Mouse (Mus musculus) stomach, embryonic 16.5 days (tissue): ENCODE data around the gene Fstl4. TPM values are rescaled to one million over a fixed set of nuclear protein-coding genes. Genes with fewer than 3 reads are reported as not detected.
A peak's percentile ranks its signal among the peaks of the same experiment; 100 is the strongest.

Experiments
- ATAC-seq: fragments of 200-750 bp; cut with Nextera tagmentation; 2 replicates; pipeline ENCODE4 v1.8.0; 2017; ENCODE audit warnings: moderate number of reproducible peaks, moderate TSS enrichment; ENCODE audit not compliant: insufficient read depth, low FRiP score
- H3K27ac ChIP-seq: fragments of 300-500 bp; sonication (generic); 2 replicates; pipeline ENCODE4 v1.5.1; 2014; ENCODE audit warnings: low read length
- H3K27me3 ChIP-seq: fragments of 300-500 bp; sonication (generic); 2 replicates; pipeline ENCODE4 v1.6.1; 2014; ENCODE audit warnings: low read length, control low read depth, mixed read lengths; ENCODE audit not compliant: control insufficient read depth, insufficient read depth
- H3K36me3 ChIP-seq: fragments of 300-500 bp; sonication (generic); 2 replicates; pipeline ENCODE4 v1.6.1; 2014; ENCODE audit warnings: low read length; ENCODE audit not compliant: control insufficient read depth, insufficient read depth
- H3K4me1 ChIP-seq: fragments of 300-500 bp; sonication (generic); 2 replicates; pipeline ENCODE4 v1.6.1; 2014; ENCODE audit warnings: low read length, control low read depth, mixed read lengths; ENCODE audit not compliant: control insufficient read depth, insufficient read depth
- H3K4me2 ChIP-seq: fragments of 300-500 bp; sonication (generic); 2 replicates; pipeline ENCODE4 v1.6.1; 2014; ENCODE audit warnings: low read depth, low read length, mixed read lengths
- H3K4me3 ChIP-seq: fragments of 300-500 bp; sonication (generic); replicated peaks from 2 replicates; pipeline ENCODE4 v1.5.1; 2014; ENCODE audit warnings: mild to moderate bottlenecking, low read length
- H3K9ac ChIP-seq: fragments of 300-500 bp; sonication (generic); 2 replicates; pipeline ENCODE4 v1.6.1; 2014; ENCODE audit warnings: low read length
- H3K9me3 ChIP-seq: fragments of 300-500 bp; sonication (generic); replicated peaks from 2 replicates; pipeline ENCODE4 v1.6.1; 2016; ENCODE audit warnings: low read length, control low read depth; ENCODE audit not compliant: control insufficient read depth
- whole genome bisulfite sequencing: fragments of 180-500 bp; shearing (Covaris S2); extraction: QIAGEN DNeasy Blood & Tissue Kit; methylation state at CpG from one replicate; pipeline ENCODE4 v1.1.7; 2014; 5-methylcytosine and 5-hydroxymethylcytosine counted together
- polyA plus RNA-seq: library from polyadenylated mRNA; unstranded; fragments of >200 nt; fragmentation: Nextera tagmentation; extraction: Ambion mirVana; gene quantifications from 2 replicates; pipeline ENCODE4 v1.2.1, GENCODE M21; 2015

Gene Fstl4
- polyA plus RNA-seq, 1 experiment from 2014 or later = 2.1 TPM

- Histone ChIP-seq H3K27me3 (no peaks in the 10 kb centered on the region), H3K4me3 (no peak overlapping the region), H3K9me3 (no peaks in the 10 kb centered on the region), H3K9ac (no peak overlapping the region), H3K36me3 (no peaks in the 10 kb centered on the region), H3K27ac (no peak overlapping the region), H3K4me1 (0 out of 2 replicates have a peak, but pooled peaks cover 4% of the 10 kb centered on the region), H3K4me2 (no peak overlapping the region)
- no peak for ATAC-seq
- 77% methylated on average over 5 of the region's 5 CpGs for WGBS
Measured at GRCm38 (mm10) chr11:53013906-53014305, 249.5 kb downstream of the Fstl4 start.

- H3K4me1 ChIP-seq = no peaks in the 10 kb centered on the region
- no peaks in the 10 kb centered on the region for H3K9me3 ChIP-seq
- peak; percentile 81 for ATAC-seq
- no peak overlapping the region for H3K9ac ChIP-seq
- H3K36me3 ChIP-seq = no peaks in the 10 kb centered on the region
- H3K4me2 ChIP-seq = no peak overlapping the region
- no peaks in the 10 kb centered on the region for H3K27me3 ChIP-seq
- 65% methylated on average over 7 of the region's 7 CpGs for whole genome bisulfite sequencing
- H3K4me3 ChIP-seq = no peak overlapping the region
- H3K27ac ChIP-seq = peak overlapping the region; percentile 60
Measured at GRCm38 (mm10) chr11:53016358-53017021, 252.1 kb downstream of the Fstl4 start.

- H3K27me3 ChIP-seq = no peaks in the 10 kb centered on the region
- 75% methylated on average over 3 of the region's 3 CpGs for WGBS
- H3K9me3 ChIP-seq = no peaks in the 10 kb centered on the region
- no peak for ATAC-seq
- no peak overlapping the region for H3K4me3 ChIP-seq
- no peaks in the 10 kb centered on the region for H3K4me1 ChIP-seq
- H3K36me3 ChIP-seq = no peaks in the 10 kb centered on the region
- H3K27ac ChIP-seq = no peak overlapping the region
- H3K9ac ChIP-seq = no peak overlapping the region
- no peak overlapping the region for H3K4me2 ChIP-seq
Measured at GRCm38 (mm10) chr11:53019509-53019908, 255.1 kb downstream of the Fstl4 start.

GRCm38 (mm10) chr11:53024403-53024802 lies 260.0 kb downstream of the Fstl4 start:
- Histone ChIP-seq H3K4me2 (no peak overlapping the region), H3K4me1 (no peaks in the 10 kb centered on the region)
- 72% methylated on average over 6 of the region's 6 CpGs for WGBS

GRCm38 (mm10) chr11:53025686-53026085 lies 261.3 kb downstream of the Fstl4 start:
- Histone ChIP-seq H3K9me3 (no peaks in the 10 kb centered on the region), H3K9ac (no peak overlapping the region), H3K36me3 (no peaks in the 10 kb centered on the region), H3K4me2 (no peak overlapping the region), H3K4me3 (no peak overlapping the region), H3K27me3 (no peaks in the 10 kb centered on the region), H3K27ac (no peak overlapping the region), H3K4me1 (no peaks in the 10 kb centered on the region)
- ATAC-seq = no peak
- WGBS = 96% methylated on average over 6 of the region's 6 CpGs

More at GRCm38 (mm10) chr11:53024403-53024802, 260.0 kb downstream of the Fstl4 start:
- Histone ChIP-seq H3K4me3 (no peak overlapping the region), H3K36me3 (no peaks in the 10 kb centered on the region), H3K27ac (no peak overlapping the region), H3K9ac (no peak overlapping the region), H3K27me3 (no peaks in the 10 kb centered on the region), H3K9me3 (no peaks in the 10 kb centered on the region)
- no peak for ATAC-seq

- Histone ChIP-seq H3K4me1 (no peaks in the 10 kb centered on the region), H3K9me3 (no peaks in the 10 kb centered on the region), H3K27ac (no peak overlapping the region), H3K4me3 (no peak overlapping the region), H3K9ac (no peak overlapping the region), H3K27me3 (no peaks in the 10 kb centered on the region), H3K36me3 (no peaks in the 10 kb centered on the region), H3K4me2 (no peak overlapping the region)
- WGBS = 78% methylated on average over 7 of the region's 7 CpGs
- no peak for ATAC-seq
Measured at GRCm38 (mm10) chr11:53028421-53029168, 264.2 kb downstream of the Fstl4 start.

- no peak; the same call in 1 of the 2 replicates for ATAC-seq
- Histone ChIP-seq H3K9me3 (no peaks in the 10 kb centered on the region), H3K27me3 (no peaks in the 10 kb centered on the region), H3K36me3 (no peaks in the 10 kb centered on the region), H3K4me3 (no peak overlapping the region), H3K27ac (no peak overlapping the region), H3K9ac (no peak overlapping the region), H3K4me1 (no peaks in the 10 kb centered on the region), H3K4me2 (no peak overlapping the region)
- 76% methylated on average over 4 of the region's 4 CpGs for WGBS
Measured at GRCm38 (mm10) chr11:53031777-53032176, 267.3 kb downstream of the Fstl4 start.

GRCm38 (mm10) chr11:53032336-53032735 lies 267.9 kb downstream of the Fstl4 start:
- Histone ChIP-seq H3K27me3 (no peaks in the 10 kb centered on the region), H3K9me3 (no peaks in the 10 kb centered on the region), H3K9ac (no peak overlapping the region), H3K36me3 (no peaks in the 10 kb centered on the region), H3K27ac (no peak overlapping the region), H3K4me2 (no peak overlapping the region), H3K4me3 (no peak overlapping the region), H3K4me1 (no peaks in the 10 kb centered on the region)
- no peak for ATAC-seq
- 28% methylated on average over 4 of the region's 4 CpGs for WGBS

GRCm38 (mm10) chr11:53035414-53035813 lies 271.0 kb downstream of the Fstl4 start:
- no peaks in the 10 kb centered on the region for H3K4me1 ChIP-seq
- H3K27ac ChIP-seq = no peak overlapping the region
- H3K4me2 ChIP-seq = no peak overlapping the region
- no peak overlapping the region for H3K9ac ChIP-seq
- no peaks in the 10 kb centered on the region for H3K36me3 ChIP-seq
- H3K27me3 ChIP-seq = no peaks in the 10 kb centered on the region
- 78% methylated on average over 7 of the region's 7 CpGs for WGBS
- no peak overlapping the region for H3K4me3 ChIP-seq
- H3K9me3 ChIP-seq = no peaks in the 10 kb centered on the region
- no peak for ATAC-seq
